In genomic region chr6:100834489-100835160, GRCm38 (mm10) we compare ENCODE assay signal across 8 mouse cellular contexts. TPM values are rescaled to one million over a fixed set of nuclear protein-coding genes. Genes with fewer than 3 reads are reported as not detected.
DNase-seq lines count a peak whose midpoint lies in the region; ATAC-seq and TF ChIP-seq lines count a peak whose summit lies in the region.

No protein-coding gene starts in this region.

- H3K4me1 ChIP-seq in heart, embryonic 11.5 days (ENCODE audit: control insufficient read depth, insufficient read depth, low read length), result peaks cover 5% of the 10 kb centered on the region; the same call in 1 of the 2 replicates
- peaks cover 10% of the 10 kb centered on the region for H3K4me1 ChIP-seq in heart, postnatal 0 days (ENCODE audit: control insufficient read depth, insufficient read depth)
- peaks cover 20% of the 10 kb centered on the region for H3K4me1 ChIP-seq in midbrain, embryonic 12.5 days

- 24% methylated on average over 9 of the region's 9 CpGs for WGBS in heart, embryonic 11.5 days (ENCODE audit: insufficient replicate concordance)
- WGBS in heart, postnatal 0 days, result 27% methylated on average over 9 of the region's 9 CpGs
- 45% methylated on average over 9 of the region's 9 CpGs for WGBS in midbrain, embryonic 12.5 days

- TF ChIP-seq EP300 in heart, postnatal 0 days (IDR thresholded peaks at IDR 0.05; ENCODE audit: low read depth), result no peak

- TF ChIP-seq CTCF in heart, postnatal 0 days (IDR thresholded peaks at IDR 0.05; ENCODE audit: low read depth), result no peak

- peaks cover 25% of the 10 kb centered on the region for H3K36me3 ChIP-seq in heart, embryonic 11.5 days (ENCODE audit: control insufficient read depth, insufficient read depth, low read length)
- H3K36me3 ChIP-seq in heart, postnatal 0 days (replicated peaks; ENCODE audit: control insufficient read depth, insufficient read depth, low read length), result peaks cover 31% of the 10 kb centered on the region
- peaks cover 42% of the 10 kb centered on the region for H3K36me3 ChIP-seq in midbrain, embryonic 12.5 days

- peak overlapping the region; percentile 67 for H3K4me2 ChIP-seq in heart, embryonic 11.5 days
- peak overlapping the region; percentile 78 for H3K4me2 ChIP-seq in heart, postnatal 0 days (ENCODE audit: low read depth, low read length)
- H3K4me2 ChIP-seq in midbrain, embryonic 12.5 days (replicated peaks), result peak overlapping the region; percentile 56

- no peak for DNase-seq in heart, adult 8-10 months (ENCODE audit: low spot score)
- peak; percentile 9 for DNase-seq in Muller cell, postnatal 12 days (ENCODE audit: inconsistent ontology term)
- DNase-seq in heart, postnatal 0 days (ENCODE audit: low spot score), result no peak
- no peak for DNase-seq in right cerebral cortex, postnatal 10 days (ENCODE audit: low spot score in 2 of 2)
- DNase-seq in thymus, postnatal 36 days, result no peak

- no peak overlapping the region for H3K27ac ChIP-seq in heart, embryonic 11.5 days (ENCODE audit: low read depth, low read length)
- no peak overlapping the region for H3K27ac ChIP-seq in heart, postnatal 0 days (ENCODE audit: low read depth)
- H3K27ac ChIP-seq in midbrain, embryonic 12.5 days (replicated peaks), result peak overlapping the region; percentile 89; the same call in 1 of the 2 replicates

- no peaks in the 10 kb centered on the region for H3K9me3 ChIP-seq in heart, embryonic 11.5 days (replicated peaks; ENCODE audit: control insufficient read depth, low read length)
- H3K9me3 ChIP-seq in heart, postnatal 0 days (replicated peaks; ENCODE audit: control insufficient read depth, low read length), result no peaks in the 10 kb centered on the region
- H3K9me3 ChIP-seq in midbrain, embryonic 12.5 days, result no peaks in the 10 kb centered on the region

- peak overlapping the region; percentile 90 for H3K4me3 ChIP-seq in heart, embryonic 11.5 days (ENCODE audit: low read depth, low read length)
- peak overlapping the region; percentile 96 for H3K4me3 ChIP-seq in heart, postnatal 0 days (ENCODE audit: low read depth, low read length)
- H3K4me3 ChIP-seq in midbrain, embryonic 12.5 days, result peak overlapping the region; percentile 82

- ATAC-seq in heart, embryonic 11.5 days (replicated peaks; ENCODE audit: insufficient number of reproducible peaks, low FRiP score, low TSS enrichment), result no peak
- ATAC-seq in heart, postnatal 0 days (ENCODE audit: insufficient read depth, low read depth), result no peak
- no peak for ATAC-seq in midbrain, embryonic 12.5 days (ENCODE audit: low FRiP score, low read depth)
- ATAC-seq in frontal cortex, adult (ENCODE audit: low TSS enrichment), result no peak

- no peaks in the 10 kb centered on the region for H3K27me3 ChIP-seq in heart, embryonic 11.5 days (ENCODE audit: control insufficient read depth, insufficient read depth, low read length)
- no peaks in the 10 kb centered on the region for H3K27me3 ChIP-seq in heart, postnatal 0 days (ENCODE audit: control insufficient read depth, insufficient read depth, low read length)
- H3K27me3 ChIP-seq in midbrain, embryonic 12.5 days, result no peaks in the 10 kb centered on the region

- H3K9ac ChIP-seq in heart, embryonic 11.5 days (ENCODE audit: low read depth, low read length), result peak overlapping the region; percentile 94
- H3K9ac ChIP-seq in heart, postnatal 0 days (replicated peaks; ENCODE audit: low read depth, low read length), result peak overlapping the region; percentile 92
- peak overlapping the region; percentile 86; the same call in 1 of the 2 replicates for H3K9ac ChIP-seq in midbrain, embryonic 12.5 days (replicated peaks)

RNA-seq across cellular contexts. Expression of gene Ppp4r2, which starts 1.2 kb away (rescaled TPM):
- 21.9 and 25.1 TPM in 2 replicates for polyA plus RNA-seq in heart, embryonic 11.5 days (2014; fragmentation: Nextera tagmentation; extraction: Ambion mirVana)
- 10 to 100 TPM; 43.9 to 49.1 (median 46.6) TPM for total RNA-seq in heart, adult 8-10 months (2022)
- 17.6 and 27.8 TPM in 2 replicates for total RNA-seq in heart, postnatal 0 days (2014; rRNA removed; ENCODE audit: low replicate concordance)
- polyA plus RNA-seq in heart, postnatal 0 days (2015; fragmentation: Nextera tagmentation; extraction: Ambion mirVana), result 9.5 and 11.2 TPM in 2 replicates
- 28.0 and 29.4 TPM in 2 replicates for polyA plus RNA-seq in midbrain, embryonic 12.5 days (2016; fragmentation: Nextera tagmentation; extraction: Ambion mirVana)
